Mouse (Mus musculus) forebrain, embryonic 14.5 days (tissue): ENCODE data around the gene Trim17. TPM values are rescaled to one million over a fixed set of nuclear protein-coding genes. Genes with fewer than 3 reads are reported as not detected.
A peak's percentile ranks its signal among the peaks of the same experiment; 100 is the strongest.

ENCODE experiments used
- ATAC-seq: fragments of 200-750 bp; cut with Nextera tagmentation; 2 replicates; pipeline ENCODE4 v1.8.0; 2017; ENCODE audit warnings: mild to moderate bottlenecking, moderate library complexity
- DNase-seq: peaks from one replicate; pipeline ENCODE4 v3.0.0-alpha.2; 2015; ENCODE audit warnings: low spot score
- H3K27ac ChIP-seq: fragments of 300-500 bp; sonication (generic); 2 replicates; pipeline ENCODE4 v1.5.1; 2014; ENCODE audit warnings: low read depth, mild to moderate bottlenecking, control low read depth, low read length, moderate library complexity
- H3K27me3 ChIP-seq: fragments of 300-500 bp; sonication (generic); replicated peaks from 2 replicates; pipeline ENCODE4 v1.6.1; 2014; ENCODE audit warnings: low read length, control low read depth, mixed read lengths; ENCODE audit not compliant: control insufficient read depth, insufficient read depth
- H3K36me3 ChIP-seq: fragments of 300-500 bp; sonication (generic); 2 replicates; pipeline ENCODE4 v1.6.1; 2014; ENCODE audit warnings: low read length, control low read depth; ENCODE audit not compliant: control insufficient read depth, insufficient read depth
- H3K4me1 ChIP-seq: fragments of 300-500 bp; sonication (generic); 2 replicates; pipeline ENCODE4 v1.6.1; 2014; ENCODE audit warnings: antibody characterized with exemption, low read length, control low read depth; ENCODE audit not compliant: control insufficient read depth, insufficient read depth
- H3K4me2 ChIP-seq: fragments of 300-500 bp; sonication (generic); 2 replicates; pipeline ENCODE4 v1.6.1; 2014; ENCODE audit warnings: mild to moderate bottlenecking, control low read depth, low read length
- H3K4me3 ChIP-seq: fragments of 300-500 bp; sonication (generic); 2 replicates; pipeline ENCODE4 v1.5.1; 2014; ENCODE audit warnings: low read depth, low read length, control low read depth
- H3K9ac ChIP-seq: fragments of 300-500 bp; sonication (generic); 2 replicates; pipeline ENCODE4 v1.6.1; 2014; ENCODE audit warnings: mild to moderate bottlenecking, low read length, control low read depth, moderate library complexity
- H3K9me3 ChIP-seq: fragments of 300-500 bp; sonication (generic); replicated peaks from 2 replicates; pipeline ENCODE4 v1.6.1; 2016; ENCODE audit warnings: low read length, control low read depth, mixed read lengths; ENCODE audit not compliant: control insufficient read depth
- WGBS: fragments of 180-500 bp; shearing (Covaris S2); extraction: QIAGEN DNeasy Blood & Tissue Kit; methylation state at CpG from one replicate; pipeline ENCODE4 v1.1.7; 2014; 5-methylcytosine and 5-hydroxymethylcytosine counted together
- polyA plus RNA-seq: library from polyadenylated mRNA; unstranded; fragments of >200 nt; fragmentation: Nextera tagmentation; extraction: Ambion mirVana; gene quantifications from 2 replicates; pipeline ENCODE4 v1.2.1, GENCODE M21; 2014

Trim17 gene
- 1.3 and 1.9 TPM in 2 replicates for polyA plus RNA-seq

GRCm38 (mm10) chr11:58954420-58955142 lies at the start of gene Trim17, which contains the start of gene Hist3h2a:
Gene Trim17, plus strand, starts transcription at chr11:58954685.
Gene Hist3h2a, plus strand, starts transcription at chr11:58954685.
- under 1% methylated on average over 49 of the region's 49 CpGs for WGBS
- Histone ChIP-seq H3K9me3 (no peaks in the 10 kb centered on the region), H3K27ac (peak within 1 kb of the TSS; percentile 99), H3K27me3 (no peaks in the 10 kb centered on the region), H3K4me3 (peak within 1 kb of the TSS; percentile 89), H3K36me3 (peaks cover 14% of the 10 kb centered on the region), H3K4me1 (peaks cover 44% of the 10 kb centered on the region), H3K9ac (peak within 1 kb of the TSS; percentile 96), H3K4me2 (peak within 1 kb of the TSS; percentile 61)
- DNase-seq (peak; percentile 100), ATAC-seq (peak; percentile 91)

GRCm38 (mm10) chr11:58904838-58905237 lies 49.6 kb upstream of the Trim17 start:
- H3K4me1 ChIP-seq = peaks cover 7% of the 10 kb centered on the region
- H3K27me3 ChIP-seq = no peaks in the 10 kb centered on the region
- ATAC-seq = no peak
- no peak overlapping the region for H3K27ac ChIP-seq
- no peaks in the 10 kb centered on the region for H3K9me3 ChIP-seq
- 45% methylated on average over 6 of the region's 6 CpGs for WGBS
- H3K4me2 ChIP-seq = peak overlapping the region; percentile 85; the same call in 1 of the 2 replicates
- no peak overlapping the region for H3K4me3 ChIP-seq
- H3K36me3 ChIP-seq = peaks cover 19% of the 10 kb centered on the region
- DNase-seq = peak; percentile 33
- H3K9ac ChIP-seq = no peak overlapping the region

- H3K9me3 ChIP-seq = no peaks in the 10 kb centered on the region
- ATAC-seq = no peak
- H3K4me1 ChIP-seq = no peaks in the 10 kb centered on the region
- H3K4me3 ChIP-seq = no peak overlapping the region
- H3K36me3 ChIP-seq = no peaks in the 10 kb centered on the region
- no peak overlapping the region for H3K27ac ChIP-seq
- H3K9ac ChIP-seq = no peak overlapping the region
- H3K27me3 ChIP-seq = no peaks in the 10 kb centered on the region
- WGBS = 87% methylated on average over 1 of the region's 1 CpGs
- no peak for DNase-seq
- peak overlapping the region; percentile 53; the same call in 1 of the 2 replicates for H3K4me2 ChIP-seq
These were observed 40.7 kb upstream of the Trim17 start for GRCm38 (mm10) chr11:58913776-58914175.

GRCm38 (mm10) chr11:58914461-58915028 lies 39.9 kb upstream of the Trim17 start:
- 21% methylated on average over 17 of the region's 17 CpGs for WGBS
- peak; percentile 75 for DNase-seq
- peak overlapping the region; percentile 57 for H3K9ac ChIP-seq
- H3K4me3 ChIP-seq = peak overlapping the region; percentile 19; the same call in 1 of the 2 replicates
- ATAC-seq = peak; percentile 40
- H3K27ac ChIP-seq = no peak overlapping the region
- no peaks in the 10 kb centered on the region for H3K4me1 ChIP-seq
- no peaks in the 10 kb centered on the region for H3K27me3 ChIP-seq
- no peaks in the 10 kb centered on the region for H3K36me3 ChIP-seq
- peak overlapping the region; percentile 53 for H3K4me2 ChIP-seq
- H3K9me3 ChIP-seq = no peaks in the 10 kb centered on the region

GRCm38 (mm10) chr11:58916879-58917744 lies 37.4 kb upstream of the Trim17 start:
- H3K4me1 ChIP-seq = no peaks in the 10 kb centered on the region
- no peak overlapping the region for H3K4me2 ChIP-seq
- peak; percentile 38 for DNase-seq
- no peaks in the 10 kb centered on the region for H3K36me3 ChIP-seq
- 57% methylated on average over 14 of the region's 14 CpGs for WGBS
- no peak for ATAC-seq
- H3K27me3 ChIP-seq = no peaks in the 10 kb centered on the region
- no peaks in the 10 kb centered on the region for H3K9me3 ChIP-seq
- H3K27ac ChIP-seq = no peak overlapping the region
- H3K9ac ChIP-seq = no peak overlapping the region
- no peak overlapping the region for H3K4me3 ChIP-seq

GRCm38 (mm10) chr11:58917745-58918366 lies 36.6 kb upstream of the Trim17 start, which contains the start of gene Btnl10:
Gene Btnl10, plus strand, starts transcription at chr11:58917908.
- 90% methylated on average over 12 of the region's 12 CpGs for WGBS
- no peak within 1 kb of the TSS for H3K4me3 ChIP-seq
- ATAC-seq = no peak
- no peaks in the 10 kb centered on the region for H3K36me3 ChIP-seq
- no peaks in the 10 kb centered on the region for H3K27me3 ChIP-seq
- H3K27ac ChIP-seq = no peak within 1 kb of the TSS
- H3K9me3 ChIP-seq = no peaks in the 10 kb centered on the region
- H3K4me2 ChIP-seq = no peak within 1 kb of the TSS
- no peak for DNase-seq
- no peak within 1 kb of the TSS for H3K9ac ChIP-seq
- no peaks in the 10 kb centered on the region for H3K4me1 ChIP-seq

GRCm38 (mm10) chr11:58918759-58919158 lies 35.7 kb upstream of the Trim17 start:
- WGBS = 66% methylated on average over 5 of the region's 5 CpGs
- H3K9ac ChIP-seq = no peak overlapping the region
- DNase-seq (no peak), ATAC-seq (no peak)
- H3K36me3 ChIP-seq = no peaks in the 10 kb centered on the region
- H3K4me2 ChIP-seq = no peak overlapping the region
- no peaks in the 10 kb centered on the region for H3K9me3 ChIP-seq
- H3K4me3 ChIP-seq = no peak overlapping the region
- no peak overlapping the region for H3K27ac ChIP-seq
- no peaks in the 10 kb centered on the region for H3K4me1 ChIP-seq
- H3K27me3 ChIP-seq = no peaks in the 10 kb centered on the region

GRCm38 (mm10) chr11:58922420-58922819 lies 32.1 kb upstream of the Trim17 start:
- Histone ChIP-seq H3K27ac (no peak overlapping the region), H3K4me3 (no peak overlapping the region), H3K9ac (no peak overlapping the region), H3K4me1 (no peaks in the 10 kb centered on the region), H3K36me3 (no peaks in the 10 kb centered on the region), H3K27me3 (no peaks in the 10 kb centered on the region), H3K9me3 (no peaks in the 10 kb centered on the region), H3K4me2 (no peak overlapping the region)
- ATAC-seq (no peak), DNase-seq (no peak)
- WGBS = 85% methylated on average over 9 of the region's 9 CpGs
